Mouse (Mus musculus) layer of hippocampus, adult 11-12 months (tissue): ENCODE measurements around the gene Zfp185.
"Not testable (repeated sequence)": the region's sequence is repeated elsewhere in the genome, so short reads cannot be mapped to it uniquely, and the experiment has no call there.

Experiments used
- DNase-seq: peaks from one replicate; pipeline ENCODE4 v3.0.0; 2022; ENCODE audit warnings: low spot score

The Zfp185 gene

DNA sequence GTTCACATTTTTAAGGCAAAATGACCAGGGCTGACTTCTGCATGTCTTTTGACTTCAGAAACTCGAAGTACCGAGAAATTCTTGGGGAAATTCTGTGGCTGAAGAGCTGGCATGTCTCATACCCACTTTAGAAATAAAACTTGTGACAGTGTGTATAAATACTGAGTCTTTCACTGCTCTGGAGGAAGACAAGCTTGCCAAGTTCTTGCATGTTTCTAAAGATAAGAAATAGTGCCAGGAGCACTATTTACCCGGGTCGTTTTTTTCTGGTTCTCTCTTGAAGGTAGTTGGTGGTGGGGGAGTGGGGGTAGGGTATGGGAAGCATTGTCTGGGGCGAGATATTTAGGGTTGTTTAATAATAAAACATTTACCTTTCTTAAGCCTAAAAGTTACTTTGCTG, 75.2 kb downstream of the Zfp185 start:
- no peak for DNase-seq

DNA sequence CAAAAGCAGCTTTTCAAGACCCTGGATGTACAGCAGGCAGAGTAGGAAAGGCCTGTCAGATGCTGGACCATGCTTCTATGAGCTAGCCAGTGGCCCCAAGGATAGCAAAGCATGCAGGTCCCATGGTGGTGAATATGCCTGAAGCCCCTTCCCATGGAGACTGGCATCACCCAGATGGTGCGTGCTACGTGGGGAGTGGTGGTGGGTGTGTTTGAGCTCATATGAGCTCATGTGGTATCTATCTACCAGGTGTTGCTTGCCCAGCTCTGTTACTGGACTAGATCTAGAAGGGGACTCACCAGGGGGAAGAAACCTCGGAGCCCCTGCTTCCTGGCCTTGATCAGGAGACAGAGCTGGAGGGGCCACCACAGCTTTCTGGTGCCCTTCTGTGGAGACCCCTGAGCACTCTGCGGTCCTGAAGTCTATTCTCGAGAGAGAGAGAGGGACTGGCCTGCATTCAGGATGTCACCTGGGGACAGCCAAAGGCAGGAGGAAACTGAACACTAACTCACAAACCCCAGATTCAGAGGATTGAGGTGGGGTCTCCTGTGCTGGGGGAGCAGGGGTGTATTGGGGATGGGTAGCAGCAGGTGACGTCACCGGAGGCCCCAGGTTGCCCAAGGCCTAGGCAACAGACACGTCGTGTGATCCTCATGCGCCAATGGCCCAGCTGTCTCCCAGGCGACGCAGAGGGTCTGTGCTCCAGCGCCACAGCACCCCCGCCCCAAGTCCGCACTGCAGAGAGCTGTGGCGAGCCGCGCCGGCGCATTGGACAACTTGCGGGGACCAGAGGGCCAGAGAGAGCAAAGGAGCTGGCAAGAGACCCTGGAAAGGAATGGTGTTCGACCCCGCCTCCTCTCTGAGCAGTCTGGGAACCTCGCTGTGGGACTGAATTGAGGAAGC, 76.6 kb downstream of the Zfp185 start:
- peak; percentile 16 for DNase-seq

DNA sequence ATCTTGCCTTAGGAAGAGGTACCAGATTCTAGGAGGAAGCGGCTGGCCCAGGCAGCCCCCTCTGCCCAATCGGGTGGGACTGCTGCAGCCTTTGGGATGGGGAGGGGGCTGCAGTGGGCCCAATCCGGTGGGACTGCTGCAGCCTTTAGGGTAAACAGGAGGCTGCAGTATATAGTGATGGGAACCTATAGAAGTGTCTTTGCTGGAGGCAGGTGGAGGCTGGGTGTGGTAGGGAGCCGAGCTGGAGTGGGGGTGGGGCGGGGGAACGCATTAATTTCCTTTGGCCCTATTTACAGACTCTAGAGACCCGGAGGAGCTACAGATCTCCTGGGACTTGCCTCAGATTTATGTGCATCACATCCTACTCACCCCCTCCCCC, 77.3 kb downstream of the Zfp185 start, which contains the start of gene Pnma3:
TSS of gene Pnma3 (plus strand) at position 373 of the 379 bp plus-strand sequence.
- no peak for DNase-seq

DNA sequence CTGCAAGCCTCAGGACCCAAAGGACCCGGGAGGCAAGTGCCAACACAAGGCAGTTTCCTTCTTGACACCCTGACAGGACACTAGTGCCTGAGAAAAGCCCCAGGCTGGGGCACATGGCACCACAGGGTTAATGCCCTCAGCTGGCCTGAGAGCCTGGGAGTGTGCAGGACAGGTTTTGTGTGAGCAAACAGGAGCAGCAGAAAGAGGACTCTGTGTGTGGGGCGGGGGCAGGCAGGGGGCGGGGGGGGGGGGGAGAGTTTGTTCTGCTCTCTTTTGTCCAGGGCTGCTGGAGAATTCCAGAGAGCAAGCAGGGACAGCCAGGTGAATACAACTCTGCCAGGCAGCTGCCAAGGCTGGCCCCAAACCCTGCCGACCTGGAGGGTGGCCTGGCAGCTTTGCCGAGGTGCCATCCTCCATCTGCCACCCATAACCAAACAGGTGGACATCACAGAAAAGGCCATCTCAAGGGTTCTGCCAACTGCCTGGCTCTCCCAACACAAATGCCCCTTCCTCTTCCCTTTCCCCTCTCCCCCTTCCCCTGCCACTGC, 79.7 kb downstream of the Zfp185 start:
- DNase-seq, result not testable (repeated sequence)
